Mouse (Mus musculus) liver, embryonic 14.5 days (tissue): ENCODE data around the gene Msi2.

Source experiments
- CTCF ChIP-seq: IDR thresholded peaks from 2 replicates; pipeline ENCODE4 v1.5.1; 2016; ENCODE audit warnings: antibody characterized with exemption, low read depth, control low read depth
- EP300 ChIP-seq: IDR thresholded peaks from 2 replicates; pipeline ENCODE4 v1.6.1; 2016; ENCODE audit warnings: antibody characterized with exemption, low read depth

DNA sequence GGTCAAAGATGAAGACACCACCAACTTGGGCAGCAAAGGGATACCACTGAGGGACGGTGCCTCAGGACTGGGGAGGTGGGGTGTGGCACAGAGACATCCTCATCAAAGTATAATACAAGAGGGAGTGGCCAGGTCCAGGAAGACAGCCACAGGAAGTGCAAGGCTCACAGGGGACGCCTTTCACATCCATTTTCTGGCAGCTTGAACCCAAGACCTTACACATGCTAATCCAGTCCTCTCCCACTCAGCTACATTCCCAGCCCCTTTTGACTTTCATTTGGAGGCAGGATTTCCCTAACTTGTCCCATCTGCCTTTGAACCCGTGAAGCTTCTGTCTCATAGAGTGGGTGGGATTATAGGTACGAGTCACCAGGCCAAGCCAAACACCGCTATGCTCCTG, 59.4 kb downstream of the Msi2 start:
- TF ChIP-seq CTCF (no peak), EP300 (no peak)
